Mouse (Mus musculus) midbrain, postnatal 0 days (tissue): ENCODE measurements at regions not wholly inside any gene's neighbourhood (a gene's known extent, or its start where the extent isn't known, plus 50 kb on each side); places are given as distances from the start of the nearest gene placed in this dataset.

ENCODE experiments used
- ATAC-seq: fragments of 200-750 bp; cut with Nextera tagmentation; 2 replicates; pipeline ENCODE4 v1.8.0; 2017; ENCODE audit warnings: moderate number of reproducible peaks, mild to moderate bottlenecking, moderate TSS enrichment, moderate library complexity; ENCODE audit not compliant: low FRiP score
- DNase-seq: peaks from one replicate; pipeline ENCODE4 v3.0.0-alpha.2; 2015; ENCODE audit warnings: low spot score
- H3K27ac ChIP-seq: fragments of 300-500 bp; sonication (generic); 2 replicates; pipeline ENCODE4 v1.5.1; 2014; ENCODE audit warnings: low read depth, mild to moderate bottlenecking, low read length, mixed read lengths
- H3K27me3 ChIP-seq: fragments of 300-500 bp; sonication (generic); 2 replicates; pipeline ENCODE4 v1.6.1; 2014; ENCODE audit warnings: low read length, control low read depth, mixed read lengths; ENCODE audit not compliant: insufficient read depth
- H3K36me3 ChIP-seq: fragments of 300-500 bp; sonication (generic); 2 replicates; pipeline ENCODE4 v1.6.1; 2014; ENCODE audit warnings: low read length, control low read depth, mixed read lengths; ENCODE audit not compliant: insufficient read depth
- H3K4me1 ChIP-seq: fragments of 300-500 bp; sonication (generic); 2 replicates; pipeline ENCODE4 v1.6.1; 2014; ENCODE audit warnings: mild to moderate bottlenecking, control low read depth, antibody characterized with exemption, low read length, mixed read lengths; ENCODE audit not compliant: insufficient read depth
- H3K4me2 ChIP-seq: fragments of 300-500 bp; sonication (generic); 2 replicates; pipeline ENCODE4 v1.6.1; 2014; ENCODE audit warnings: low read depth, mild to moderate bottlenecking, low read length, mixed read lengths; ENCODE audit not compliant: poor library complexity, severe bottlenecking
- H3K4me3 ChIP-seq: fragments of 300-500 bp; sonication (generic); 2 replicates; pipeline ENCODE4 v1.5.1; 2014; ENCODE audit warnings: low read depth, mild to moderate bottlenecking, low read length, moderate library complexity
- H3K9ac ChIP-seq: fragments of 300-500 bp; sonication (generic); replicated peaks from 2 replicates; pipeline ENCODE4 v1.6.1; 2014; ENCODE audit warnings: mild to moderate bottlenecking, low read length, moderate library complexity, mixed read lengths; ENCODE audit not compliant: poor library complexity, severe bottlenecking
- H3K9me3 ChIP-seq: fragments of 300-500 bp; sonication (generic); 2 replicates; pipeline ENCODE4 v1.6.1; 2016; ENCODE audit warnings: low read length, control low read depth
- CTCF ChIP-seq: IDR thresholded peaks from 2 replicates; pipeline ENCODE4 v1.5.1; 2016; ENCODE audit warnings: antibody characterized with exemption, mild to moderate bottlenecking
- WGBS: fragments of 180-500 bp; shearing (Covaris S2); extraction: QIAGEN DNeasy Blood & Tissue Kit; methylation state at CpG from one replicate; pipeline ENCODE4 v1.1.7; 2014; 5-methylcytosine and 5-hydroxymethylcytosine counted together

DNA sequence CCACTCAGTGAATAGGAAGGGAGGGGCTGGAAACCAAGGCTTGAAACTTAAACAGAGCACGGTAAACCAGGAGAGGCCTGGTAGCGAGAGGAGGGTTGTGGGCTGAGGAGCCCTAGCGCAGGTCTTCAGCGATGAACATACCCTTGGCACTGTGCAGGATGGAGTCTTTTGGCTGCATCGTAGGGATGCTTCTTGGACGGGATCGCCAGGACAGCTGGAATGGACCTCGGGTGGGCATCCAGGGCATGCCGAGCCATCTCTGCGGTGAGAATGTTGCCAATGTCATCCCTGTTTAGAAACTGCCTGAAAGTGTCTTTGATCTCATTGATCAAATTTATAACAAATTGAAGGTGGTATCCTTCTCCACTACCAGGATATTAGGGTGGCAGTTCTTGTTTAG is 192.2 kb upstream of the Usp25 start:
- DNase-seq = no peak
- Histone ChIP-seq H3K27me3 (no peaks in the 10 kb centered on the region), H3K4me3 (no peak overlapping the region), H3K9me3 (no peaks in the 10 kb centered on the region), H3K27ac (no peak overlapping the region), H3K4me2 (no peak overlapping the region), H3K4me1 (no peaks in the 10 kb centered on the region), H3K9ac (no peak overlapping the region), H3K36me3 (no peaks in the 10 kb centered on the region)
- 92% methylated on average over 10 of the region's 10 CpGs for WGBS
- no peak for ATAC-seq
- no peak for TF ChIP-seq CTCF

DNA sequence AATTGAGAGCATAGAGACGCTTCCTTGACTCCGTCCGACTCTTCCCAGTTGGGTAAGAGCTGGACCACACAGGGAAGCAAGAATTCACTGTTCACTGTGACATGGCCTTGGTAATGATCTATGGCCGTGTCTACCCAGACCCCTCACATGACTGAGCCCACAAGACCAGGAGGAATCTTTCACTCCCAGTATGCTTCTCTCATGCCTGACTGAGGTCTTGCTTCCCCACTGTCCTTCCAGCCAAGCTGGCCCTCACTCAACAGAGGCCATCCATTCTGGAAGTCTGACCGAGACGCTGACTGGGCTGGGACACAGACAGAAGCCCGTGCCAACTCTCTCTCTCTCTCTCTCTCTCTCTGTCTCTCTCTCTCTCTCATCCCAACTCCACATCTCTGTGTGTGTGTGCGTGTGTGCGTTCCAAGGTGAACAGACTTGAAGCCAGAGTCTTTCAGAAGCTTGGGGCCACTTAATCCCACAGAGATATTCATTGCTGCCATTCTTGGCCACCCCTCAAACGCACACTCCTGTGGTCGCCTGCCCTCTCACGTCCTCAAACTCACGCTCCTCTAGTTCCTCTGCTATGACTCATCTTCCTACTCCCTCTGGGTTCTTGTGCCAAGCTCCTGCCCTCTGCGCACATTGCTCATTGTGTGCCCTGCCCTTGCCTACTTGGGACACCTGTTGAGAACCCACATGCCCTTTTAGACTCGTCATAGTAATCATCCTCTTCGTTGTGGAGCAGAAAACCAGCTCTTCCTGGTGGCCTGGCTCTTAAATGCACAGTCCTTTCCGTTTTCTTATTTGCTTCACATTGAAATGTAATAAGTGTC is 197.2 kb upstream of the Usp25 start:
- DNase-seq = no peak
- no peaks in the 10 kb centered on the region for H3K9me3 ChIP-seq

DNA sequence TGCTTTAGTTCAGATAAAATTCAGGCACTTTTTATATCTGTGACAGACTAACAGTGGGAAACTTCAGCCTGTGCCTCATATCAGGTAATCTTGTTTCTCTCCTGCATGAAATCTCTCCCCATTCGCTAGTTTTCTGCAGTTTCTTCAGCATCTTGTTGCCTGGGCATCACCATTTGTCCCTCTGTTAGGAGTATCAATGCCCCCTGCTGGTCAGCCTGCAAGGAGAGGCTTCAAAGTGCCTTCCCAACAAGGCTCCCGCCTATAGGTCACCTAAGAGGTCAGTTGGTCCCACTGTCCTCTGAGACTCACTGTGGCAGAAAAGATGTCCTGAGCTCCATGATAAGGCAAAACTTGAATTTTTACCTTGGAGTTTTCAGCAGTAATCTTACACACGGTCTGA is 209.8 kb upstream of the Usp25 start:
- Histone ChIP-seq H3K4me1 (no peaks in the 10 kb centered on the region), H3K9ac (no peak overlapping the region), H3K4me2 (no peak overlapping the region), H3K4me3 (no peak overlapping the region), H3K9me3 (no peaks in the 10 kb centered on the region), H3K27ac (no peak overlapping the region), H3K36me3 (no peaks in the 10 kb centered on the region), H3K27me3 (no peaks in the 10 kb centered on the region)
- peak; percentile 35 for DNase-seq
- 36% methylated on average over 3 of the region's 3 CpGs for WGBS
- TF ChIP-seq CTCF = peak; percentile 66
- ATAC-seq = no peak

More for the DNA sequence above, 197.2 kb upstream of the Usp25 start:
- no peak for ATAC-seq
- no peak for TF ChIP-seq CTCF
- H3K4me3 ChIP-seq = no peak overlapping the region
- H3K9ac ChIP-seq = no peak overlapping the region
- no peaks in the 10 kb centered on the region for H3K4me1 ChIP-seq
- H3K27ac ChIP-seq = no peak overlapping the region
- no peaks in the 10 kb centered on the region for H3K27me3 ChIP-seq
- 91% methylated on average over 17 of the region's 17 CpGs for WGBS
- H3K4me2 ChIP-seq = no peak overlapping the region
- no peaks in the 10 kb centered on the region for H3K36me3 ChIP-seq

DNA sequence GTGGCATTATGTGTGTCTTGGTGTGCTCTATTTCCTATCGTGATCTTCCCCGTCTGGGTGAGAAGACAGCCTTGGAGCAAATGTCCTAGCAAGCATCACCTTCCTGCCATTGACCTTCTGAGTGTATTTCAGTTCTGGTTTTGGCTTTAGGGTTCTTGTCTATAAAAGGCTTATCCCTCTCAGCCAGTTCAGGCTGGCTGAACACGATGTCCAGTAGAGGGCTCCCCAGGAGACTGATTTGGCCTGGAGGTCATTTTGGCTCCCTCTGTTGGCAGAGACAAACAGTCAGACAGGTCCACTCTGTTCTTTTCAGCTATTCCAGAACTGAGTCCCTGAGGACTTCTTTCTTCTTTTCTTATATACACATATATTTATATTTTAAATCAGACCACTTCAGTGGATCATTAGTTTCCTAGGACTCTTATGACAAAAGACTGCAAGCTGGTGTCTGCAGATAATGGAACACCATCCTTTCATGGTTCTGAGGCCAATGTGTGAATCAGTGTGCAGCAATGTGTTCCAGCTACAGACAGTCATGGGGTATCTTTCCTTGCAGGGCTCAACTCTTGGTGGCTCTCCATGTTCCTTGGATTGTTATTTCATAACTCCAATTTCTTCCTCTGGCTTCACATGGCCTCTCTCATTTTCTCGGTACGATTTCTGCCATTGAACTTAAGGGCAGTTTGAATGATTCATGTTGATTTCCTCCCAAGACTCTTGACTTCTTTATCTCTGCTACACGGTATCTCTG is 226.9 kb upstream of the Usp25 start:
- 76% methylated on average over 6 of the region's 6 CpGs for WGBS
- peak; percentile 69 for TF ChIP-seq CTCF

DNA sequence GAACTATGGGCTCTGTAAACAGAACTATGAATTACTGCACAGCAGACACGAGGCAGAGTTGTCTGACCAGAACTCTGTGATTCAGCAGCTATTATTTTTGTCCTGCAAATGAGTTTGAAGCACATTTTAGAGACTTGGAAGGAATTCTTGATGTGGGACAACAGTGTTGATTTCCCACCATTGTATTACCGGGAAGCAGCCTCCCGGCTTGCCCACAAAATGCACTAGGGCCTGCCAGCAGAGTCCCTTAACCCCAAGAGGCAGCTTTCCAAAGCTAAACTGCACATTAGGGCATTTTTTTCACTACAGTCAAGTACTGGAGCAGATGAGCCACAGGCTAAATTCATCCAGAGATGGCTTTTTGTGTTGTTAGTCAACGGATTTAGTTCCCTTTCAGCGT is 230.8 kb upstream of the Usp25 start:
- WGBS = 64% methylated on average over 5 of the region's 5 CpGs
- ATAC-seq = no peak
- H3K9me3 ChIP-seq = no peaks in the 10 kb centered on the region
- H3K27ac ChIP-seq = no peak overlapping the region
- no peaks in the 10 kb centered on the region for H3K4me1 ChIP-seq
- DNase-seq = no peak
- TF ChIP-seq CTCF = no peak
- no peaks in the 10 kb centered on the region for H3K36me3 ChIP-seq
- H3K27me3 ChIP-seq = no peaks in the 10 kb centered on the region
- no peak overlapping the region for H3K9ac ChIP-seq
- H3K4me3 ChIP-seq = no peak overlapping the region
- no peak overlapping the region for H3K4me2 ChIP-seq

More for the DNA sequence above, 226.9 kb upstream of the Usp25 start:
- no peak overlapping the region for H3K4me3 ChIP-seq
- no peaks in the 10 kb centered on the region for H3K27me3 ChIP-seq
- ATAC-seq = no peak
- no peak overlapping the region for H3K9ac ChIP-seq
- H3K4me2 ChIP-seq = no peak overlapping the region
- H3K9me3 ChIP-seq = no peaks in the 10 kb centered on the region
- no peaks in the 10 kb centered on the region for H3K36me3 ChIP-seq
- H3K4me1 ChIP-seq = no peaks in the 10 kb centered on the region
- no peak overlapping the region for H3K27ac ChIP-seq
- peak; percentile 28 for DNase-seq

DNA sequence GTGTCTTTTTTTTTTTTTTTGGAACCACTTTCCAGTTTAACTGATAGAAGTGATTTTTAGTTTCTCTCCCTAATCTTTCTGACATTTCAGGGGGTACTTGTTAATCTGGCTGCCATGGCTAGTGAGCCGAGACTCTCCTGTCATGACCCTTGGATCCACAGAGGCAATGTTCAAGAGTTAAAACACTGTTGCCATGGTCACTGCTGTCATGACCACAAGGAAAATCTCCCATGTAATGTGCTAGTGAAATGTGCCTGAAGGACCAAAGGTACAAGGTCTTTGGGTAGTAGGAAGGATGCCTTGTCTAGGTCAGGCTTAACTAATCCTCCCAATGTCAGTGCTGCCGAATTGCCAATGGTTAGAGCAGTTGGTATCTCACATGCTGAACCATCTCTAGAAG is 237.7 kb upstream of the Usp25 start:
- no peak for TF ChIP-seq CTCF
- H3K27me3 ChIP-seq = no peaks in the 10 kb centered on the region
- no peak overlapping the region for H3K4me3 ChIP-seq
- ATAC-seq = no peak; the same call in 1 of the 2 replicates
- no peak overlapping the region for H3K9ac ChIP-seq
- H3K36me3 ChIP-seq = no peaks in the 10 kb centered on the region
- no peak overlapping the region for H3K27ac ChIP-seq
- no peaks in the 10 kb centered on the region for H3K9me3 ChIP-seq
- no peaks in the 10 kb centered on the region for H3K4me1 ChIP-seq
- DNase-seq = no peak
- H3K4me2 ChIP-seq = no peak overlapping the region
- 19% methylated on average over 2 of the region's 2 CpGs for WGBS
